Mouse (Mus musculus) forebrain, postnatal 0 days (tissue): ENCODE data around the gene Olfr789. TPM values are rescaled to one million over a fixed set of nuclear protein-coding genes. Genes with fewer than 3 reads are reported as not detected.

Source experiments
- ATAC-seq: fragments of 200-750 bp; cut with Nextera tagmentation; 2 replicates; pipeline ENCODE4 v1.8.0; 2017; ENCODE audit warnings: mild to moderate bottlenecking, moderate library complexity
- DNase-seq: peaks from one replicate; pipeline ENCODE4 v3.0.0-alpha.2; 2015
- H3K27ac ChIP-seq: fragments of 300-500 bp; sonication (generic); 2 replicates; pipeline ENCODE4 v1.5.1; 2014; ENCODE audit warnings: low read depth, mild to moderate bottlenecking, antibody characterized with exemption, low read length, moderate library complexity, mixed read lengths
- H3K27me3 ChIP-seq: fragments of 300-500 bp; sonication (generic); 2 replicates; pipeline ENCODE4 v1.6.1; 2014; ENCODE audit warnings: mild to moderate bottlenecking, low read length, mixed read lengths; ENCODE audit not compliant: insufficient read depth
- H3K36me3 ChIP-seq: fragments of 300-500 bp; sonication (generic); 2 replicates; pipeline ENCODE4 v1.6.1; 2014; ENCODE audit warnings: mild to moderate bottlenecking, moderate library complexity; ENCODE audit not compliant: insufficient read depth
- H3K4me1 ChIP-seq: fragments of 300-500 bp; sonication (generic); 2 replicates; pipeline ENCODE4 v1.6.1; 2014; ENCODE audit warnings: antibody characterized with exemption; ENCODE audit not compliant: insufficient read depth
- H3K4me2 ChIP-seq: fragments of 300-500 bp; sonication (generic); 2 replicates; pipeline ENCODE4 v1.6.1; 2014; ENCODE audit warnings: low read depth, mild to moderate bottlenecking, moderate library complexity
- H3K4me3 ChIP-seq: fragments of 300-500 bp; sonication (generic); 2 replicates; pipeline ENCODE4 v1.5.1; 2014; ENCODE audit warnings: low read depth, low read length, mixed read lengths
- H3K9ac ChIP-seq: fragments of 300-500 bp; sonication (generic); 2 replicates; pipeline ENCODE4 v1.6.1; 2014; ENCODE audit warnings: mild to moderate bottlenecking
- H3K9me3 ChIP-seq: fragments of 300-500 bp; sonication (generic); 2 replicates; pipeline ENCODE4 v1.6.1; 2016; ENCODE audit warnings: low read length
- CTCF ChIP-seq: sonication (generic); IDR thresholded peaks from 2 replicates; pipeline ENCODE4 v1.5.1; 2016; ENCODE audit warnings: antibody characterized with exemption, control low read depth, low read depth
- WGBS: fragments of 180-500 bp; shearing (Covaris S2); extraction: QIAGEN DNeasy Blood & Tissue Kit; methylation state at CpG from one replicate; pipeline ENCODE4 v1.1.7; 2014; 5-methylcytosine and 5-hydroxymethylcytosine counted together
- polyA plus RNA-seq: library from polyadenylated mRNA; unstranded; fragments of >200 nt; fragmentation: Nextera tagmentation; extraction: Ambion mirVana; gene quantifications from 2 replicates; pipeline ENCODE4 v1.2.1, GENCODE M21; 2015
- total RNA-seq: library from RNA; depleted of rRNA; stranded (reverse); fragments of >200 nt; gene quantifications from 2 replicates; pipeline ENCODE4 v1.2.3, GENCODE M21; 2014; rRNA removed

The Olfr789 gene
- not detected in 2 replicates for total RNA-seq
- polyA plus RNA-seq, result not detected in 2 replicates

GRCm38 (mm10) chr10:129484452-129484851, at the start of gene Olfr789:
TSS of gene Olfr789 (plus strand) at chr10:129484752.
- TF ChIP-seq CTCF, result no peak

GRCm38 (mm10) chr10:129461562-129461961, 23.0 kb upstream of the Olfr789 start, which contains the start of gene Olfr787:
TSS of gene Olfr787 (plus strand) at chr10:129461862.
- WGBS, result 82% methylated on average over 3 of the region's 3 CpGs
- no peak within 1 kb of the TSS for H3K4me3 ChIP-seq
- DNase-seq (no peak), ATAC-seq (no peak)
- H3K9me3 ChIP-seq, result no peaks in the 10 kb centered on the region
- H3K4me2 ChIP-seq, result no peak within 1 kb of the TSS
- no peak within 1 kb of the TSS for H3K9ac ChIP-seq
- TF ChIP-seq CTCF, result no peak
- H3K4me1 ChIP-seq, result no peaks in the 10 kb centered on the region
- H3K27ac ChIP-seq, result no peak within 1 kb of the TSS
- no peaks in the 10 kb centered on the region for H3K36me3 ChIP-seq
- no peaks in the 10 kb centered on the region for H3K27me3 ChIP-seq

More at GRCm38 (mm10) chr10:129484452-129484851, at the start of gene Olfr789:
- Histone ChIP-seq H3K9me3 (no peaks in the 10 kb centered on the region), H3K4me2 (no peak within 1 kb of the TSS), H3K36me3 (no peaks in the 10 kb centered on the region), H3K9ac (no peak within 1 kb of the TSS), H3K27me3 (no peaks in the 10 kb centered on the region), H3K4me3 (no peak within 1 kb of the TSS), H3K27ac (no peak within 1 kb of the TSS), H3K4me1 (no peaks in the 10 kb centered on the region)
- 65% methylated on average over 2 of the region's 2 CpGs for WGBS
- DNase-seq, result no peak
- ATAC-seq, result no peak

GRCm38 (mm10) chr10:129470698-129471097, 13.9 kb upstream of the Olfr789 start, which contains the start of gene Olfr788:
TSS of gene Olfr788 (plus strand) at chr10:129470998.
- no peaks in the 10 kb centered on the region for H3K9me3 ChIP-seq
- H3K27ac ChIP-seq, result no peak within 1 kb of the TSS
- no peaks in the 10 kb centered on the region for H3K27me3 ChIP-seq
- no peaks in the 10 kb centered on the region for H3K36me3 ChIP-seq
- no peak within 1 kb of the TSS for H3K9ac ChIP-seq
- H3K4me1 ChIP-seq, result no peaks in the 10 kb centered on the region
- no peak for DNase-seq
- no peak for TF ChIP-seq CTCF
- H3K4me2 ChIP-seq, result no peak within 1 kb of the TSS
- no peak within 1 kb of the TSS for H3K4me3 ChIP-seq
- ATAC-seq, result no peak

- H3K36me3 ChIP-seq, result no peaks in the 10 kb centered on the region
- WGBS, result 40% methylated on average over 2 of the region's 2 CpGs
- H3K9me3 ChIP-seq, result no peaks in the 10 kb centered on the region
- no peak overlapping the region for H3K4me2 ChIP-seq
- H3K4me3 ChIP-seq, result no peak overlapping the region
- TF ChIP-seq CTCF, result no peak
- no peaks in the 10 kb centered on the region for H3K4me1 ChIP-seq
- no peaks in the 10 kb centered on the region for H3K27me3 ChIP-seq
- no peak overlapping the region for H3K9ac ChIP-seq
- no peak for ATAC-seq
- DNase-seq, result no peak
- H3K27ac ChIP-seq, result no peak overlapping the region
Measured at GRCm38 (mm10) chr10:129473256-129473655, 11.3 kb upstream of the Olfr789 start.

- no peaks in the 10 kb centered on the region for H3K36me3 ChIP-seq
- DNase-seq (no peak), ATAC-seq (no peak)
- no peak for TF ChIP-seq CTCF
- no peaks in the 10 kb centered on the region for H3K9me3 ChIP-seq
- H3K4me1 ChIP-seq, result no peaks in the 10 kb centered on the region
- H3K27me3 ChIP-seq, result no peaks in the 10 kb centered on the region
- no peak overlapping the region for H3K9ac ChIP-seq
- H3K27ac ChIP-seq, result no peak overlapping the region
- H3K4me3 ChIP-seq, result no peak overlapping the region
- H3K4me2 ChIP-seq, result no peak overlapping the region
Measured at GRCm38 (mm10) chr10:129473723-129474122, 10.8 kb upstream of the Olfr789 start.

GRCm38 (mm10) chr10:129490101-129490500, 5.5 kb downstream of the Olfr789 start:
- no peak for DNase-seq
- no peaks in the 10 kb centered on the region for H3K36me3 ChIP-seq
- H3K9ac ChIP-seq, result no peak overlapping the region
- no peaks in the 10 kb centered on the region for H3K27me3 ChIP-seq
- 77% methylated on average over 2 of the region's 2 CpGs for WGBS
- H3K27ac ChIP-seq, result no peak overlapping the region
- H3K4me2 ChIP-seq, result no peak overlapping the region
- ATAC-seq, result no peak
- H3K9me3 ChIP-seq, result no peaks in the 10 kb centered on the region
- H3K4me1 ChIP-seq, result no peaks in the 10 kb centered on the region
- TF ChIP-seq CTCF, result no peak
- no peak overlapping the region for H3K4me3 ChIP-seq

- Histone ChIP-seq H3K4me2 (no peak within 1 kb of the TSS), H3K9me3 (no peaks in the 10 kb centered on the region), H3K4me1 (no peaks in the 10 kb centered on the region), H3K27me3 (no peaks in the 10 kb centered on the region), H3K4me3 (no peak within 1 kb of the TSS), H3K36me3 (no peaks in the 10 kb centered on the region), H3K27ac (no peak within 1 kb of the TSS), H3K9ac (no peak within 1 kb of the TSS)
- no peak for ATAC-seq
- TF ChIP-seq CTCF, result no peak
- DNase-seq, result no peak
Measured at GRCm38 (mm10) chr10:129498192-129498591, 13.6 kb downstream of the Olfr789 start, which contains the start of gene Olfr790. TSS of gene Olfr790 (plus strand) at chr10:129498492.
